Mouse (Mus musculus) limb, embryonic 13.5 days (tissue): ENCODE measurements at regions not wholly inside any gene's neighbourhood (a gene's known extent, or its start where the extent isn't known, plus 50 kb on each side); places are given as distances from the start of the nearest gene placed in this dataset.

Experiments
- ATAC-seq: fragments of 200-750 bp; cut with Nextera tagmentation; 2 replicates; pipeline ENCODE4 v1.8.0; 2017; ENCODE audit warnings: low read depth, moderate number of reproducible peaks, moderate TSS enrichment; ENCODE audit not compliant: low FRiP score
- H3K27ac ChIP-seq: fragments of 300-500 bp; sonication (generic); 2 replicates; pipeline ENCODE4 v1.5.1; 2015; ENCODE audit warnings: inconsistent platforms, mild to moderate bottlenecking, moderate library complexity
- H3K27me3 ChIP-seq: fragments of 300-500 bp; sonication (generic); 2 replicates; pipeline ENCODE4 v1.6.1; 2015; ENCODE audit warnings: mild to moderate bottlenecking, inconsistent platforms
- H3K36me3 ChIP-seq: fragments of 300-500 bp; sonication (generic); 2 replicates; pipeline ENCODE4 v1.6.1; 2015; ENCODE audit warnings: inconsistent platforms, mild to moderate bottlenecking, moderate library complexity
- H3K4me1 ChIP-seq: fragments of 300-500 bp; sonication (generic); 2 replicates; pipeline ENCODE4 v1.6.1; 2015; ENCODE audit warnings: inconsistent platforms
- H3K4me2 ChIP-seq: fragments of 300-500 bp; sonication (generic); replicated peaks from 2 replicates; pipeline ENCODE4 v1.6.1; 2015; ENCODE audit warnings: inconsistent platforms, mild to moderate bottlenecking, moderate library complexity
- H3K4me3 ChIP-seq: fragments of 300-500 bp; sonication (generic); 2 replicates; pipeline ENCODE4 v1.5.1; 2015; ENCODE audit warnings: moderate library complexity, mild to moderate bottlenecking, inconsistent platforms
- H3K9ac ChIP-seq: fragments of 300-500 bp; sonication (generic); 2 replicates; pipeline ENCODE4 v1.6.1; 2015; ENCODE audit warnings: mild to moderate bottlenecking, inconsistent platforms
- H3K9me3 ChIP-seq: fragments of 300-500 bp; sonication (generic); 2 replicates; pipeline ENCODE4 v1.6.1; 2016; ENCODE audit warnings: inconsistent platforms
- WGBS: fragments of 180-500 bp; shearing (Covaris S2); methylation state at CpG from one replicate; pipeline ENCODE4 v1.1.7; 2015; 5-methylcytosine and 5-hydroxymethylcytosine counted together

DNA sequence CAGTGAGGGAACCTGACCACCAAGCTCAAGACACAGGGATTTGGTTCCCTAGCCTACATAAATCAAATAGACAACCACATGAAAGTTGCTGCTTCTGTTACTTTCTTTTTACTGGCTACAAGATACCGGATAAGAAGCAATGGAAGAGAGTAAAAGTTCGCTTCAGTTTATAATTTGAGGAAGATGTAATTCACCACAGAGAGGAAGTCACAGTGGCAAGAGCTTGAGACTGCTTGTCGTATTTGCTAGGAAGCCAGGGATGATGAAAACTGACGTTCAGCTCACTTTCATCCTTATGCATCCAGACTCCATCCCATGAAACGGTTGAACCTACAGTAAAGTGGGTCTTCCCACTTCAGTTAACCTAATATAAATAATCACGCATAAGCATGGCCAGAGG, 102.1 kb upstream of the Slc4a7 start:
- ATAC-seq = no peak
- WGBS = 77% methylated on average over 6 of the region's 6 CpGs
- H3K4me2 ChIP-seq = no peak overlapping the region
- H3K4me3 ChIP-seq = no peak overlapping the region
- H3K9ac ChIP-seq = no peak overlapping the region
- no peaks in the 10 kb centered on the region for H3K27me3 ChIP-seq
- no peaks in the 10 kb centered on the region for H3K9me3 ChIP-seq
- H3K4me1 ChIP-seq = no peaks in the 10 kb centered on the region
- H3K27ac ChIP-seq = no peak overlapping the region
- no peaks in the 10 kb centered on the region for H3K36me3 ChIP-seq

DNA sequence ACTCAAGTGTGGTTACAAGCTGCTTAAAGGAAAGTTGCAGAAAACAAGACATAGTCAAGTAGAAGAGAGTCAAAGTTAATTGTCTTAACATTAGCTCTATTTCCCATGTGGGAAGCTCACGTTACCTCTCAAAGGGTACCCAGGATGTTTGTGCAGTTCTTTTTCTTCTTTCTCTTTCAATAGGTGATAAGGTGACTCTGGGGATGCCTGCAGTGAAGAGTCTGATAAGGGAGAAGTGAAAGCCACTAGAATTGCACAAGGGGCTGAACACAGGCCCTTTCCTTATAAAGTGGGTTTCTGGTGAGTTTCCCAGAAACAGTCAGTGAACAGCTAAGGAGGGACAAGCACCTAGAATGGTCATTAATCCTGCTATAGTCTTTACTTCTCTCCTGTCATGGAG, 98.6 kb upstream of the Slc4a7 start:
- Histone ChIP-seq H3K9me3 (no peaks in the 10 kb centered on the region), H3K4me2 (no peak overlapping the region), H3K27ac (no peak overlapping the region), H3K27me3 (no peaks in the 10 kb centered on the region), H3K4me3 (no peak overlapping the region), H3K36me3 (no peaks in the 10 kb centered on the region), H3K9ac (no peak overlapping the region), H3K4me1 (no peaks in the 10 kb centered on the region)
- no peak for ATAC-seq
- 73% methylated on average over 1 of the region's 1 CpGs for WGBS

DNA sequence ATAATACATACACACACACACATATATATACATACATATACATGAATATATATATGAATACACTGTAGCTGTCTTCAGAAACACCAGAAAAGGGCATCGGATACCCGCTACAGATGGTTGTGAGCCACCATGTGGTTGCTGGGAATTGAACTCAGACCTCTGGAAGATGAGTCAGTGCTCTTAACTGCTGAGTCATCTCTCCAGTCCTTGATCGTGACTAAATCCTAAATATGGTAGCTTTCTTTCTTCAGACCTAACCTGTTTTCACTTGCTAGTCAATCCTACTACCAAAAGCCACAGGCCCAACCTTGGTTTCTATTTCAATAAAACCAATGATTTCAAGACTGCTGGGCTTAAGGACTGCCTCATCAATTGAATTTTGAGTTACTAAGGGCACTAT, 95.0 kb upstream of the Slc4a7 start:
- Histone ChIP-seq H3K27ac (no peak overlapping the region), H3K9ac (no peak overlapping the region), H3K4me3 (no peak overlapping the region), H3K9me3 (no peaks in the 10 kb centered on the region), H3K27me3 (no peaks in the 10 kb centered on the region), H3K36me3 (no peaks in the 10 kb centered on the region), H3K4me1 (no peaks in the 10 kb centered on the region), H3K4me2 (no peak overlapping the region)
- no peak for ATAC-seq
- WGBS = 92% methylated on average over 3 of the region's 3 CpGs

DNA sequence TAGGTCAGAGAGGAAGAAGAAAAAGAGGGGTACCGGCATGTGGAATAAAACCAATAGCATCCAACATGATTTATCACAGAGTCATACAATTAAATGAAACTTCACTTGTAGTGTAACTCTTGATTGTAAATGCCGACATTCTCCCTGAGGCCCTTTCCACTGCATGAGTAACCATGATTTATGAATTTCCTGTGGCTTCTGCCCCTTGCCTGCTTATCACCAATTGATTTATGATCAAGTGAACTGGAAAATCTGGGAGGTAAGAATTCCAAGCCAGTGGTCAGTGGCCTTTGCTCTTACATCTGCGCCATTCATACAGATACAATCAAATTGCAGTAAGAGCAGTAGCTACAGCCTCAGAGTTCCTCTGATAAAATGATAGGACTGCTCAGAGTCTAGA, 89.8 kb upstream of the Slc4a7 start:
- Histone ChIP-seq H3K36me3 (no peaks in the 10 kb centered on the region), H3K27me3 (no peaks in the 10 kb centered on the region), H3K9ac (no peak overlapping the region), H3K4me2 (no peak overlapping the region), H3K4me1 (no peaks in the 10 kb centered on the region), H3K9me3 (no peaks in the 10 kb centered on the region), H3K4me3 (no peak overlapping the region), H3K27ac (no peak overlapping the region)
- ATAC-seq = no peak
- WGBS = 55% methylated on average over 3 of the region's 3 CpGs

DNA sequence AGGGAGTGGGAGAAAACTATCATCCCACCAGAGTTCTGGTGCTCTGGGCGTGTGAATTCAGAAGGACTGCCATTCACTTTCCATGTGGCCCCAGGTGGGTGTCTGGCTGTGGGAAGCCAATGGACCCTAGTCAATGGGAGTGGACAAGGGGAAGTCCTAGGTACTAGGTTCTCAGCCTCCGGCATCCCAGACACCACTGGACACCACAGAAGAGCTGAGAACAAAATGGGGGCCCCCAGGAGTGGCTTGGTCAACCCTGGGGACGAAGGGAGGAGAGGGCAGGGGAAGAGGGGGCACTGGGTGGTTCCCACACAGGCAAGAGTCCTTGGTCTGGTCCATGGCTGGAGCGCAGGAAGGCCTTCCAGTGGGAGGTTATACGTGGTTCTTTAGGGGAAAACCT, 81.8 kb upstream of the Slc4a7 start:
- H3K9me3 ChIP-seq = no peaks in the 10 kb centered on the region
- H3K4me1 ChIP-seq = no peaks in the 10 kb centered on the region
- H3K4me2 ChIP-seq = no peak overlapping the region
- no peak overlapping the region for H3K9ac ChIP-seq
- no peak for ATAC-seq
- H3K27ac ChIP-seq = no peak overlapping the region
- H3K4me3 ChIP-seq = no peak overlapping the region
- no peaks in the 10 kb centered on the region for H3K27me3 ChIP-seq
- no peaks in the 10 kb centered on the region for H3K36me3 ChIP-seq
- WGBS = 87% methylated on average over 5 of the region's 5 CpGs

DNA sequence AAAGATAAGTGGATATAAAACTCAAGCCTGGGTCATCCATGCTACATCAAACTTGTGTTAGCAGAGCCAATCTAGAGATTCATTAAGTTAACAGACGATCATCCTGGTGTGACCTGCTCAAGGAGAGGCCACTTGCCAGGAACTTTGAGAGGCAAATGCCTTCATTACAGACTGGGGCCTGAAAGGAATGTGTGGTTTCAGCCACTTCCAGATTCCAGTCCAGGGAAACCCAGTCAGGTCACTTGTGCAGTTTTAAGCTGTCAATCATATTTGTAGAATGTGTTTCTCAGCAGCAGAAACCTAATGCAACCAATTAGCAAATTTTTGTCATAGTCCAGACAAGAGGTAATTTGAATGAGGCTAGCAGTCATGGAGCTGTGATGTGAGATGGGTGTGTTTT, 73.4 kb upstream of the Slc4a7 start:
- Histone ChIP-seq H3K4me1 (peaks cover 20% of the 10 kb centered on the region), H3K9ac (no peak overlapping the region), H3K27me3 (no peaks in the 10 kb centered on the region), H3K4me2 (no peak overlapping the region), H3K36me3 (no peaks in the 10 kb centered on the region), H3K27ac (no peak overlapping the region), H3K4me3 (no peak overlapping the region), H3K9me3 (no peaks in the 10 kb centered on the region)
- no peak for ATAC-seq
- WGBS = 63% methylated on average over 1 of the region's 1 CpGs

DNA sequence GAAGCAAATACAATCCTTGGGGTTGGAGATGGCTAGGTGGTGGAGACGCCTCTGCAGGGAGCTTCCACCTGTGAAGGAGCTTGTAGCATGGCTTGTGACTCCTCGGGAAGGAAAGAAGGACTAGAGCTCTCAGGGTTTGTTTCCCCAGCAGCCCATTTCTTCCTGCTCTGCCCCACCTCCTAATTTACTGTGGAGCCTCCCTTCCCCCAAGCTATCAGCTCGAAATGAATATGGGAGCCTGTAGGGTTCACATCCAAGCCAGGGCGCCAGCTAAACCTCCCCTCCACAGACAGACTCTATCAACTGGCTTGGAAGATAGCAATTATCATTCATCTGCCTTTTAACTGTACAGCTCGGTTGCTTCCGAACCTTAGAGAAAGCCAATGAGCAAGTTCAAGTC, 70.3 kb upstream of the Slc4a7 start:
- Histone ChIP-seq H3K4me3 (no peak overlapping the region), H3K27ac (no peak overlapping the region), H3K9me3 (no peaks in the 10 kb centered on the region), H3K4me2 (peak overlapping the region; percentile 71; the same call in 1 of the 2 replicates), H3K36me3 (no peaks in the 10 kb centered on the region), H3K9ac (no peak overlapping the region), H3K4me1 (peaks cover 25% of the 10 kb centered on the region), H3K27me3 (no peaks in the 10 kb centered on the region)
- no peak for ATAC-seq
- WGBS = 43% methylated on average over 6 of the region's 6 CpGs

DNA sequence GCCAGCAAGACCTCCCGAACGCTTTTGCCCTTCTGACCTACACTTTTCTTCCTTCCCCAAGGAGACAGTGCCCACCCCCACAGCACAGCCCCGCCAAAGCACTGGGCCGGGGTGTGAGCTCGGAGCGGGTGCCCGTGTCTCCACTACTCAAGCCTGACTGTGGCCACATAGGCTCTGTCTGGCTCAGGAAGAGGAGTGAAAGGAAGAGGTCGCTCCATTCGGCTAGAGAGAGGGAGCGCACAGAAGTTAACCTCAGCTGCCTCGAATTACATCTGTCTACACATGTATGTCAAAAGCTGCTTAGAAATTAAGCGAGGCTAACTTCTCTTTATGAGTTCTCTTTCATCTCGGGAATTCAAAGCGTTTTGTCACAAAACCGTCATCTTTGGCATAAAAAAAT, 69.6 kb upstream of the Slc4a7 start:
- no peaks in the 10 kb centered on the region for H3K27me3 ChIP-seq
- 1% methylated on average over 15 of the region's 15 CpGs for WGBS
- H3K9me3 ChIP-seq = no peaks in the 10 kb centered on the region
- peaks cover 25% of the 10 kb centered on the region for H3K4me1 ChIP-seq
- no peak overlapping the region for H3K27ac ChIP-seq
- ATAC-seq = peak; percentile 64
- H3K4me3 ChIP-seq = peak overlapping the region; percentile 36
- peak overlapping the region; percentile 71 for H3K4me2 ChIP-seq
- H3K36me3 ChIP-seq = no peaks in the 10 kb centered on the region
- 0 out of 2 replicates have a peak overlapping the region, but pooled peaks have one; percentile 19 for H3K9ac ChIP-seq

DNA sequence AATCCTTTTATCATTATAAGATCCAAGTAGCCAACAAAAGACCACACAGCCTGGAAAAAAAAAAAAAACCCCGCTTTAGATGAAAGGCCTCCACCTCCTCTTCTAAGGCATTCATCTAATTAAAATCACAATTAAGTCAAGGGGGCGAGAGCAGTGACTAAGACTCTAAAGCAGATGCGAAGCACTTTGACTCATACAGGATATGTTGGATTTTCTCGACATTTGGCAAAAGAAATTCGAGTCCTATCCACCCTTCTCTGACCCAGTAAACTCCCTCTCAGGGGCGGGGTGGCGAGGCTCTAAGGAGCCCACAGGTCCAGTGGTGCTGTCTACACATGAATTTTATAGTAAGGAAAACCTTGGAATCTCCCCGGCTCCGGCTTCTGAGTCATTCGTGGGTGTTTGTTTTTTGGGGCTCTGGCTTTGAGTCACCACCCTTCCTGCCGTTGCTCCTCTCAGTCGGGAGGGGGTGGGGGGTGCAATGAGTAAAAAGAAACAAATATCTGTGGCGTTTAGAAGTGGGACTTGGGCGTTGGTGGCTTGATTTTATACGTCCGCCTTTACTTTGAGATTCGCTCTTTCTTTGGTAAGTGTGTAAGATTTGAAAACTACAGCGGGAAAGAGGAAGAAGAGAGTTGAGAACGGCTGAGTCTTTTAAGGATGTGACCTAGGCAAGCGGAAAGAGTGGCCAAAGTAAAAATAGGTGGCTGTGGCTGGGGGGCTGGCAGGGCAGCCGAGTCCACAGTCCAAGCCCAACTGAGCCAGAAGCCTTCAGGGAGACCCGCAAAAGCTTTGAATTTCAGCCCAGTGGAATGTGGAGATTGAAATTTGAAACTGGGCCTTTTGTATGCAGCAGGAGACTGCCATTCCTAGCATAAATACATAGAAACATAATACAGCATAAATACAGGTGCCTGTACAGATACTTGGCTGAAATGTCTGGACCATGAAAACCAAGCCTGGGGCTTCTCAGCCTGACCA, 68.8 kb upstream of the Slc4a7 start:
- peak; percentile 55 for ATAC-seq
- no peaks in the 10 kb centered on the region for H3K9me3 ChIP-seq
- no peaks in the 10 kb centered on the region for H3K36me3 ChIP-seq
- no peaks in the 10 kb centered on the region for H3K27me3 ChIP-seq
- peak overlapping the region; percentile 55; the same call in 1 of the 2 replicates for H3K9ac ChIP-seq
- peak overlapping the region; percentile 71 for H3K4me2 ChIP-seq
- peak overlapping the region; percentile 36 for H3K4me3 ChIP-seq
- peak overlapping the region; percentile 39; the same call in 1 of the 2 replicates for H3K27ac ChIP-seq
- 3% methylated on average over 22 of the region's 22 CpGs for WGBS
- H3K4me1 ChIP-seq = peaks cover 25% of the 10 kb centered on the region

DNA sequence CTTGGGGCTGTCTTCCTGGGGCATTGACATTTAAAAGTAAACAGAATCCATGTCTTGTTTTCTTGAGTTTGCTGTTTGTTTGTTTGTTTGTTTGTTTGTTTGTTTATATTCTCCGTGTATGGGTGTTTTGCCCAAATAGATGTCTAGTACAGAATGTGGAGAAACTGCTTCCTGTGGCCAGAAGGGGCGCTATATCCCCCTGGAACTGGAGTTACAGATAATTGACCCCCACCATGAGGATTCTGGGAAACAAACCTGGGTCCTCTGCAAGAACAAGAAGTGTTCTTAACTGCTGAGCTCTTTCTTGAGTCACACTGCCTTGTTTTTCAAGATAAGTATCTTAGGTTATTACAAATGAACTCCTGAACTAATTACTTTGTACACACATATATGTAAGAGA, 68.1 kb upstream of the Slc4a7 start:
- H3K27ac ChIP-seq = no peak overlapping the region
- H3K4me2 ChIP-seq = peak overlapping the region; percentile 71
- no peaks in the 10 kb centered on the region for H3K36me3 ChIP-seq
- no peak overlapping the region for H3K9ac ChIP-seq
- H3K27me3 ChIP-seq = no peaks in the 10 kb centered on the region
- no peak for ATAC-seq
- H3K4me3 ChIP-seq = no peak overlapping the region
- H3K4me1 ChIP-seq = peaks cover 29% of the 10 kb centered on the region
- no peaks in the 10 kb centered on the region for H3K9me3 ChIP-seq
- 38% methylated on average over 2 of the region's 2 CpGs for WGBS

DNA sequence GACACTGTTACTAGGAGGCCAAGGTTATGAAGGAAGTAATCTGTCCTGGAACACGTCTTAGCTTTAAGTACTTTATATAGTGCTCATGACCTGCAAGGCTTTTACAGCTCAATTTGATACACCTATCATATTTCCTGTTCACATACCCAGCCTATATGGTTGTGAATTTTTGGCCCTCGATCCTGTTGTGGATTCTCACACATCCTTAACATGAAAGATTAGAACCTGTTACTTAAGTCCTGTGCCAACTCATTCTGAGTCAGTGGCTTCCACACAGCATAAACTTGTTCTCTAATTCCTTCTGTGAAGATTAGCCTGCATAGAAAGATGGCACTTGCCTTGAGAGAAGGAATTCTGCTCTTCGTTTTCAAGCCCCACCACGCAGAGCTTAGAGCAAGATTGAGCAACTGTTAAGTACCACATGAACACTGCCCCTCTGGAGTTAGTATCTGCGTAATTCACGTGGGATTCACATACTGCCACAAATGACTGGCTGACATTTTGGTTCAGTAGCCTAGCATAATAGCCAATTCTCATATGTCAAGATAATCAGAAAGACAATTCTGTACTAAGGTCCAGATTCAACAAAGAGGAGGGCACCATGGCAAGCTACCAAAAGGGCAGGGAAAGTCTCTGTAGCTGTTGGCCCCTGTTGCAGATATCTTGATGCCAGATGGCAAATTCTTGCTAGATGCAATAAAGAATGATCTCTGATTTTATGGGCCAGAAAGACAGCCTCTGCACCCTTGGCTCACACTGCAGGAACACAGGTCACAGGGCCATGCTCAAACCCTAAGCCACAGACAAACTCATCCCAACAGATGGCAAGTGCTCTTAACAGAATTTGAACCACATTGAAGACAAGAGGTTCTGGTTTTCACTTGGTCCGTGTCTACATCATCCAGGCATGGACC, 62.7 kb upstream of the Slc4a7 start:
- no peak overlapping the region for H3K9ac ChIP-seq
- H3K4me3 ChIP-seq = no peak overlapping the region
- H3K4me2 ChIP-seq = no peak overlapping the region
- no peaks in the 10 kb centered on the region for H3K9me3 ChIP-seq
- peaks cover 10% of the 10 kb centered on the region; the same call in 1 of the 2 replicates for H3K4me1 ChIP-seq
- WGBS = 70% methylated on average over 7 of the region's 7 CpGs
- no peaks in the 10 kb centered on the region for H3K36me3 ChIP-seq
- no peak overlapping the region for H3K27ac ChIP-seq
- no peaks in the 10 kb centered on the region for H3K27me3 ChIP-seq
- peak; percentile 51; the same call in 1 of the 2 replicates for ATAC-seq

DNA sequence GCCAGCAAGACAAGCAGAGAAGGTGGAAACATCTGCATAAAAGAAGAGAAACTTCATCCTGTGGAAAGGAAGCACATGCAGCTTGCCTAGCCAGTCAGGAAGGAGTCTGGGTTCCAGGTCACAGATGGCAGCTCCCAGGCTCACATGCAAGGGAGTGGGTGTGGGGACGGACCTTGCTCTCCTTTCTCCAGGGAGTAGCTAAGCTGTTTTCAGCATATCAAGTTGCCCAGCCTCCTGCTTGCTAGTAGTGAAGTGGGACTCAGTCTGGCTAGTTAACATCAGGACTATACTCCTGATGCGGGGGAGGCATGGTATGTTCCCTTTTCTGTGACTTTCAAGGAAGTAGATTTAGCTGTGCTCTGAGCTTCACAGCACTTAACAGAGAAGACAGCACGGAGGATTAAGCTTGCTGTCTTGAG, 62.0 kb upstream of the Slc4a7 start:
- WGBS = 51% methylated on average over 3 of the region's 3 CpGs
- no peak overlapping the region for H3K4me2 ChIP-seq
- peak; percentile 41; the same call in 1 of the 2 replicates for ATAC-seq
- H3K9ac ChIP-seq = no peak overlapping the region
- no peak overlapping the region for H3K27ac ChIP-seq
- no peaks in the 10 kb centered on the region for H3K27me3 ChIP-seq
- no peaks in the 10 kb centered on the region for H3K9me3 ChIP-seq
- H3K36me3 ChIP-seq = no peaks in the 10 kb centered on the region
- H3K4me1 ChIP-seq = peaks cover 10% of the 10 kb centered on the region; the same call in 1 of the 2 replicates
- H3K4me3 ChIP-seq = no peak overlapping the region
